11 mouse cellular contexts compared by ENCODE assay signal in the genomic region with DNA sequence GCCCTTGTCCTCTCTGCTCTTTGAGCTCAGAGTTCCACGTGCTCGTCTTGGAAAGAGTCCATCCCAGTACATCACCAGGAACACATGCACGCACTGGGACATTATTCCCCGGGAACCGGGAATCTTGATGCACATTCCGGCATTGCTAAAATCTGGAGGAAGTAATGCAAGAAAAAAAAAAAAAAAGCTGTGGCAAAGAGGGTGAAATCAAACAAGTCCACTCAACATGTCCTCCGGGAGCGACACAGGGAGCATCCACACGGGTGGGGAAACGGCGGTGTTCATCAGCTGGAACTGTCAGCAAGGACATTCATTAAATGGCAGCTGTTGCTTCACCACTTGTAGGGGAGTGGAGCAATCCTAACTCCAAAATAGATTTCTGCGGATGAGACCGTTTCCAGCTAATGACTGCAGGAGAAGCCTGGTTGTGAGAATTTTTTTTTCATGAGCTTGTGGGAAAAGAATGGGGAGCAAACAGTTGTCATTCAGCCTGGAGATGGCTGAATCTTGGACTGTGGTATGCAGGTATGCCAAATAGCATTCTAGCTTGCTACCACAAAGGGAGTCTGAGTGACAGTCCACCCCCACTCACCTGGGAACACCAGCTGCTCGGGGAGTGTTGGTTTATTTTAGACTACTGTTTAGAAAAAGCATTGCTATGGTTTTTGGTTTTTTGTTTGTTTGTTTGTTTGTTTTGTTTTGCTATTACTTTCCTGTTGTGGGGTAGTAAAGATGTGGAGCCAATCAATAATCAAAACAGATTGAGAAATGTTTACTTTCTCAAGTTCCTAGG. TPM values are rescaled to one million over a fixed set of nuclear protein-coding genes. Genes with fewer than 3 reads are reported as not detected.
DNase-seq lines count a peak whose midpoint lies in the region; ATAC-seq and TF ChIP-seq lines count a peak whose summit lies in the region.
"Had no signal": no experiment of that assay in that cellular context is flagged by ENCODE, and none has a peak within 500 bp of the region (broad histone marks: within the 10 kb centered on the region; RNA-seq: fewer than 3 reads in every experiment).

No protein-coding gene starts in this region.

- H3K4me1 ChIP-seq in heart, adult 2 months (ENCODE audit: control insufficient read depth, insufficient read depth, low read length), result peaks cover 32% of the 10 kb centered on the region
- H3K4me1 ChIP-seq in heart, embryonic 12.5 days (replicated peaks), result peaks cover 65% of the 10 kb centered on the region
- H3K4me1 ChIP-seq in lung, postnatal 0 days (ENCODE audit: insufficient read depth, low read depth, low read length), result no peaks in the 10 kb centered on the region
- H3K4me1 ChIP-seq in hindbrain, embryonic 10.5 days (replicated peaks), result peaks cover 7% of the 10 kb centered on the region; the same call in 1 of the 2 replicates
- no peaks in the 10 kb centered on the region for H3K4me1 ChIP-seq in liver, embryonic 11.5 days (replicated peaks; ENCODE audit: control insufficient read depth, insufficient read depth, low read length)

- TF ChIP-seq CTCF in heart, adult 2 months (IDR thresholded peaks at IDR 0.05), result no peak
- TF ChIP-seq CTCF in lung, postnatal 0 days (IDR thresholded peaks at IDR 0.05), result no peak

- peak overlapping the region; percentile 25; the same call in 1 of the 2 replicates for H3K4me3 ChIP-seq in heart, adult 2 months
- no peak overlapping the region for H3K4me3 ChIP-seq in heart, embryonic 12.5 days
- peak overlapping the region; percentile 9; the same call in 1 of the 2 replicates for H3K4me3 ChIP-seq in lung, postnatal 0 days (ENCODE audit: low read depth, low read length)
- no peak overlapping the region for H3K4me3 ChIP-seq in hindbrain, embryonic 10.5 days
- no peak overlapping the region for H3K4me3 ChIP-seq in liver, embryonic 11.5 days (ENCODE audit: low read depth, low read length)
- H3K4me3 ChIP-seq: forebrain, embryonic 15.5 days; neural tube, embryonic 15.5 days had no signal

- no peak for TF ChIP-seq POLR2A in heart, adult 2 months (IDR thresholded peaks at IDR 0.05; ENCODE audit: insufficient read depth, low read depth, low read length)

- TF ChIP-seq EP300 in heart, adult 2 months (IDR thresholded peaks at IDR 0.05; ENCODE audit: insufficient read depth, low read depth, low read length), result peak; percentile 59; the same call in 1 of the 2 replicates
- no peak for TF ChIP-seq EP300 in lung, postnatal 0 days (IDR thresholded peaks at IDR 0.05)

- WGBS in heart, adult 2 months, result 20% methylated on average over 14 of the region's 14 CpGs
- WGBS in heart, embryonic 12.5 days, result 59% methylated on average over 14 of the region's 14 CpGs
- 53% methylated on average over 14 of the region's 14 CpGs for WGBS in lung, postnatal 0 days
- 88% methylated on average over 14 of the region's 14 CpGs for WGBS in hindbrain, embryonic 10.5 days
- 85% methylated on average over 14 of the region's 14 CpGs for WGBS in liver, embryonic 11.5 days

- peak; percentile 63 to 75 for DNase-seq in heart, adult 2 months
- peak; percentile 44 for DNase-seq in brain, adult 2 months (ENCODE audit: low read depth, low spot score)
- DNase-seq in heart, postnatal 10 days, result peak; percentile 79 to 82
- peak; percentile 71 for DNase-seq in lung, postnatal 0 days (ENCODE audit: low spot score)
- DNase-seq in hindbrain, embryonic 10.5 days (ENCODE audit: low spot score), result no peak
- no peak for DNase-seq in right cerebral cortex, postnatal 36 days (ENCODE audit: low spot score in 2 of 2)
- no peak for DNase-seq in liver, embryonic 11.5 days (ENCODE audit: low spot score)

- peak overlapping the region; percentile 61 for H3K27ac ChIP-seq in heart, adult 2 months
- no peak overlapping the region for H3K27ac ChIP-seq in heart, embryonic 12.5 days (ENCODE audit: poor library complexity, severe bottlenecking)
- H3K27ac ChIP-seq in lung, postnatal 0 days (ENCODE audit: low read length), result 0 out of 2 replicates have a peak overlapping the region, but pooled peaks have one; percentile 22
- no peak overlapping the region for H3K27ac ChIP-seq in hindbrain, embryonic 10.5 days
- H3K27ac ChIP-seq in liver, embryonic 11.5 days (ENCODE audit: low read depth, low read length), result no peak overlapping the region
- H3K27ac ChIP-seq: forebrain, embryonic 15.5 days; macrophage; neural tube, embryonic 15.5 days had no signal

- H3K9ac ChIP-seq in heart, adult 2 months (ENCODE audit: low read depth, low read length), result peak overlapping the region; percentile 33; the same call in 1 of the 2 replicates
- no peak overlapping the region for H3K9ac ChIP-seq in heart, embryonic 12.5 days
- H3K9ac ChIP-seq in lung, postnatal 0 days (replicated peaks; ENCODE audit: low read depth), result no peak overlapping the region
- no peak overlapping the region for H3K9ac ChIP-seq in liver, embryonic 11.5 days (ENCODE audit: low read depth, low read length)
- H3K9ac ChIP-seq: forebrain, embryonic 15.5 days; neural tube, embryonic 15.5 days had no signal

- peaks cover 6% of the 10 kb centered on the region; the same call in 1 of the 2 replicates for H3K36me3 ChIP-seq in heart, adult 2 months (ENCODE audit: control insufficient read depth, insufficient read depth, low read length)
- H3K36me3 ChIP-seq in heart, embryonic 12.5 days, result peaks cover 10% of the 10 kb centered on the region; the same call in 1 of the 2 replicates
- H3K36me3 ChIP-seq in lung, postnatal 0 days (ENCODE audit: insufficient read depth, low read length), result no peaks in the 10 kb centered on the region
- H3K36me3 ChIP-seq in hindbrain, embryonic 10.5 days, result no peaks in the 10 kb centered on the region
- H3K36me3 ChIP-seq in liver, embryonic 11.5 days (ENCODE audit: control insufficient read depth, insufficient read depth, low read length), result no peaks in the 10 kb centered on the region
- H3K36me3 ChIP-seq: forebrain, embryonic 15.5 days; neural tube, embryonic 15.5 days had no signal

- H3K27me3 ChIP-seq in heart, adult 2 months (ENCODE audit: control insufficient read depth, insufficient read depth, low read length), result no peaks in the 10 kb centered on the region
- H3K27me3 ChIP-seq in heart, embryonic 12.5 days (replicated peaks), result no peaks in the 10 kb centered on the region
- no peaks in the 10 kb centered on the region for H3K27me3 ChIP-seq in lung, postnatal 0 days (replicated peaks; ENCODE audit: insufficient read depth, low read length)
- no peaks in the 10 kb centered on the region for H3K27me3 ChIP-seq in hindbrain, embryonic 10.5 days (ENCODE audit: insufficient read depth, poor library complexity, severe bottlenecking)
- no peaks in the 10 kb centered on the region for H3K27me3 ChIP-seq in liver, embryonic 11.5 days (replicated peaks; ENCODE audit: control insufficient read depth, insufficient read depth, low read length)
- H3K27me3 ChIP-seq: forebrain, embryonic 15.5 days; neural tube, embryonic 15.5 days had no signal

- intact Hi-C loops in heart, adult 2 months (cut with DNase I), result loop anchor here (10.0 kb wide), 1 partner anchor 199 kb away; the partner anchor contains the start of gene Myo6
- intact Hi-C loops in heart, postnatal 10 days (cut with DNase I), result no loop called here

- no peak for ATAC-seq in heart, embryonic 12.5 days (ENCODE audit: insufficient number of reproducible peaks, low FRiP score)
- ATAC-seq in lung, postnatal 0 days, result peak; percentile 43
- no peak for ATAC-seq in liver, embryonic 11.5 days (replicated peaks; ENCODE audit: low FRiP score)
- ATAC-seq: forebrain, embryonic 15.5 days had no signal

- H3K9me3 ChIP-seq in heart, embryonic 12.5 days (replicated peaks), result no peaks in the 10 kb centered on the region
- H3K9me3 ChIP-seq in lung, postnatal 0 days (ENCODE audit: low read length), result no peaks in the 10 kb centered on the region
- no peaks in the 10 kb centered on the region for H3K9me3 ChIP-seq in hindbrain, embryonic 10.5 days
- no peaks in the 10 kb centered on the region for H3K9me3 ChIP-seq in liver, embryonic 11.5 days (ENCODE audit: control insufficient read depth, low read length)
- H3K9me3 ChIP-seq: forebrain, embryonic 15.5 days; neural tube, embryonic 15.5 days had no signal

- H3K4me2 ChIP-seq in heart, embryonic 12.5 days, result no peak overlapping the region
- H3K4me2 ChIP-seq in lung, postnatal 0 days (replicated peaks; ENCODE audit: low read depth, low read length), result peak overlapping the region; percentile 32
- H3K4me2 ChIP-seq in liver, embryonic 11.5 days, result no peak overlapping the region
- H3K4me2 ChIP-seq: forebrain, embryonic 15.5 days; neural tube, embryonic 15.5 days had no signal

- peaks cover 5% of the 10 kb centered on the region for H3K79me2 ChIP-seq in heart, adult 2 months (replicated peaks; ENCODE audit: control insufficient read depth, insufficient read depth, low read length)

RNA-seq across cellular contexts. Expression of gene Filip1, which starts 46.9 kb away (rescaled TPM):
- 100 to 1,000 TPM in 1 of 2 experiments, 10 to 100 TPM in 1; 91.1 to 126 TPM for total RNA-seq in heart, adult 2 months (2021)
- polyA plus RNA-seq in heart, adult 2 months (2012; rRNA removed), result 18.8 and 31.3 TPM in 2 replicates
- 26.5 and 28.0 TPM in 2 replicates for polyA plus RNA-seq in heart, embryonic 12.5 days (2016; fragmentation: Nextera tagmentation; extraction: Ambion mirVana)
- 100 to 1,000 TPM; 129 to 143 TPM for total RNA-seq in heart, postnatal 10 days (2021)
- 10.1 and 12.2 TPM in 2 replicates for polyA plus RNA-seq in lung, postnatal 0 days (2015; fragmentation: Nextera tagmentation; extraction: Ambion mirVana)
- polyA plus RNA-seq in hindbrain, embryonic 10.5 days (2016; fragmentation: Nextera tagmentation; extraction: Ambion mirVana), result 4.1 and 7.8 TPM in 2 replicates
- polyA plus RNA-seq in liver, embryonic 11.5 days (2014; fragmentation: Nextera tagmentation; extraction: Ambion mirVana), result 1.3 and 1.8 TPM in 2 replicates
- polyA plus RNA-seq: macrophage had no signal

Comparison
In these comparisons a context has a peak if more than half of its experiments do, and no peak if none do; other contexts are left out.
1. H3K27ac ChIP-seq: peak in heart, adult 2 months (single experiment) and lung, postnatal 0 days (single experiment); none in heart, embryonic 12.5 days (single experiment), hindbrain, embryonic 10.5 days (single experiment) and liver, embryonic 11.5 days (single experiment).
2. H3K4me3 ChIP-seq: peak in heart, adult 2 months (single experiment) and lung, postnatal 0 days (single experiment); none in heart, embryonic 12.5 days (single experiment), hindbrain, embryonic 10.5 days (single experiment) and liver, embryonic 11.5 days (single experiment).
3. DNase-seq: peak in heart, adult 2 months (2 of 2), brain, adult 2 months (single experiment), heart, postnatal 10 days (2 of 2) and lung, postnatal 0 days (single experiment); none in hindbrain, embryonic 10.5 days (single experiment), right cerebral cortex, postnatal 36 days (0 of 2) and liver, embryonic 11.5 days (single experiment).